Mouse (Mus musculus) CH12.LX (cell line): Measurements from ENCODE around the gene Tm9sf4. TPM values are rescaled to one million over a fixed set of nuclear protein-coding genes. Genes with fewer than 3 reads are reported as not detected.

ENCODE experiments used
- DNase-seq: peaks from one replicate; pipeline ENCODE4 v3.0.0-alpha.2; 2013; ENCODE audit errors: extremely low read depth
- H3K27ac ChIP-seq: 2 replicates; pipeline ENCODE4 v1.5.1; 2012; ENCODE audit warnings: low read depth, mild to moderate bottlenecking, control low read depth, moderate library complexity; ENCODE audit not compliant: insufficient read depth
- H3K27me3 ChIP-seq: replicated peaks from 2 replicates; pipeline ENCODE3; 2012; ENCODE audit warnings: inconsistent platforms
- H3K36me3 ChIP-seq, 2 experiments: replicated peaks in 1 of 2; 2 replicates each; pipeline versions ENCODE3 to v1.6.1; 2012; ENCODE audit warnings: inconsistent platforms in 1 of 2, low read length in 1 of 2, mild to moderate bottlenecking in 1 of 2, mixed read lengths in 1 of 2, moderate library complexity in 1 of 2; ENCODE audit not compliant: control insufficient read depth in 1 of 2, insufficient read depth in 1 of 2
- H3K4me1 ChIP-seq, 2 experiments: 2 replicates each; pipeline ENCODE4 v1.6.1; 2012; ENCODE audit warnings: inconsistent platforms in 1 of 2, moderate library complexity in 1 of 2; ENCODE audit not compliant: insufficient read depth in 2 of 2, control insufficient read depth in 1 of 2
- H3K4me2 ChIP-seq: 2 replicates; pipeline ENCODE4 v1.6.1; 2012; ENCODE audit warnings: low read depth, mild to moderate bottlenecking, control low read depth; ENCODE audit not compliant: poor library complexity, insufficient read depth, severe bottlenecking
- H3K4me3 ChIP-seq, 3 experiments: fragments of 150-350 bp in 1 of 3; sonication (generic) in 1 of 3; replicated peaks in 1 of 3; 2 replicates each; pipeline versions ENCODE3 to v1.5.1; 2011 to 2012; ENCODE audit warnings: low read depth in 2 of 3, low read length in 2 of 3, mild to moderate bottlenecking in 2 of 3, moderate library complexity in 2 of 3, control low read depth in 1 of 3, improper control_type of control experiment in 1 of 3, inconsistent platforms in 1 of 3, mixed read lengths in 1 of 3; ENCODE audit not compliant: poor library complexity in 1 of 3
- H3K79me2 ChIP-seq: replicated peaks from 2 replicates; pipeline ENCODE4 v1.6.1; 2012; ENCODE audit warnings: mild to moderate bottlenecking, moderate library complexity; ENCODE audit not compliant: control insufficient read depth, poor library complexity, insufficient read depth, severe bottlenecking; ENCODE audit errors: extremely low read depth
- H3K9ac ChIP-seq: 2 replicates; pipeline ENCODE4 v1.6.1; 2012; ENCODE audit warnings: low read depth, mild to moderate bottlenecking, control low read depth, moderate library complexity; ENCODE audit not compliant: insufficient read depth
- H3K9me3 ChIP-seq: replicated peaks from 2 replicates; pipeline ENCODE3; 2012; ENCODE audit warnings: low read length, inconsistent platforms, mixed read lengths
- CHD1 ChIP-seq: IDR thresholded peaks from 2 replicates; pipeline ENCODE4 v1.6.1; 2012; ENCODE audit warnings: low read depth, low read length, improper control_type of control experiment, inconsistent platforms
- E2F4 ChIP-seq: IDR thresholded peaks from 2 replicates; pipeline ENCODE4 v1.6.1; 2011; ENCODE audit warnings: low read depth, low read length, improper control_type of control experiment; ENCODE audit not compliant: insufficient replicate concordance
- ELF1 ChIP-seq: IDR thresholded peaks from 2 replicates; pipeline ENCODE4 v1.6.1; 2014; ENCODE audit warnings: low read depth, mild to moderate bottlenecking, inconsistent platforms, low read length, improper control_type of control experiment
- EP300 ChIP-seq: IDR thresholded peaks from 2 replicates; pipeline ENCODE4 v1.6.1; 2011; ENCODE audit warnings: low read length, improper control_type of control experiment
- ETS1 ChIP-seq: conservative IDR thresholded peaks from 2 replicates; pipeline ENCODE4 v1.6.1; 2012; ENCODE audit warnings: low read depth, mild to moderate bottlenecking, inconsistent platforms, low read length, improper control_type of control experiment, moderate library complexity
- GABPA ChIP-seq: IDR thresholded peaks from 2 replicates; pipeline ENCODE4 v1.6.1; 2012; ENCODE audit warnings: low read depth, low read length, improper control_type of control experiment, inconsistent platforms; ENCODE audit not compliant: insufficient replicate concordance
- HCFC1 ChIP-seq: IDR thresholded peaks from 2 replicates; pipeline ENCODE4 v1.6.1; 2012; ENCODE audit warnings: low read depth, mild to moderate bottlenecking, inconsistent platforms, low read length, improper control_type of control experiment
- IRF4 ChIP-seq: IDR thresholded peaks from 2 replicates; pipeline ENCODE4 v1.6.1; 2014; ENCODE audit warnings: low read depth, mild to moderate bottlenecking, inconsistent platforms, low read length, improper control_type of control experiment
- MAX ChIP-seq: IDR thresholded peaks from 2 replicates; pipeline ENCODE4 v1.6.1; 2011; ENCODE audit warnings: low read length, improper control_type of control experiment
- MEF2A ChIP-seq: IDR thresholded peaks from 2 replicates; pipeline ENCODE4 v1.6.1; 2014; ENCODE audit warnings: low read depth, mild to moderate bottlenecking, inconsistent platforms, low read length, improper control_type of control experiment, borderline replicate concordance
- MXI1 ChIP-seq: IDR thresholded peaks from 2 replicates; pipeline ENCODE4 v1.6.1; 2011; ENCODE audit warnings: mild to moderate bottlenecking, low read depth, low read length, improper control_type of control experiment
- MYC ChIP-seq: IDR thresholded peaks from 2 replicates; pipeline ENCODE4 v1.6.1; 2011; ENCODE audit warnings: low read depth, mild to moderate bottlenecking, improper control_type of control experiment, low read length
- RAD21 ChIP-seq: IDR thresholded peaks from 2 replicates; pipeline ENCODE4 v1.6.1; 2011; ENCODE audit warnings: low read depth, mild to moderate bottlenecking, low read length, improper control_type of control experiment, moderate library complexity
- TCF12 ChIP-seq: IDR thresholded peaks from 2 replicates; pipeline ENCODE4 v1.6.1; 2014; ENCODE audit warnings: low read depth, mild to moderate bottlenecking, inconsistent platforms, low read length, improper control_type of control experiment
- UBTF ChIP-seq: IDR thresholded peaks from 2 replicates; pipeline ENCODE4 v1.6.1; 2012; ENCODE audit warnings: low read depth, mild to moderate bottlenecking, inconsistent platforms, low read length, improper control_type of control experiment, moderate library complexity
- USF2 ChIP-seq: conservative IDR thresholded peaks from 2 replicates; pipeline ENCODE4 v1.6.1; 2011; ENCODE audit warnings: low read depth, low read length, improper control_type of control experiment
- ZC3H11A ChIP-seq: IDR thresholded peaks from 2 replicates; pipeline ENCODE4 v1.6.1; 2012; ENCODE audit warnings: low read depth, mild to moderate bottlenecking, inconsistent platforms, low read length, improper control_type of control experiment
- ZKSCAN1 ChIP-seq: IDR thresholded peaks from 2 replicates; pipeline ENCODE4 v1.6.1; 2012; ENCODE audit warnings: low read depth, inconsistent platforms, low read length, improper control_type of control experiment, borderline replicate concordance
- ZNF384 ChIP-seq: IDR thresholded peaks from 2 replicates; pipeline ENCODE4 v1.6.1; 2012; ENCODE audit warnings: low read depth, low read length, improper control_type of control experiment, inconsistent platforms
- dilution Hi-C: fragments of 300-500 bp; cut with MboI; formaldehyde crosslinking; loops from 2 replicates; pipeline ENCODE4 v1.14.3; 2020; ENCODE audit warnings: low sequenced_read_pairs; ENCODE audit not compliant: extremely low pct_unique_long_range_greater_than_20kb, extremely low pct_ligation_motif_present
- in situ Hi-C: fragments of 300-500 bp; cut with MboI; formaldehyde crosslinking; loops from 3 replicates; pipeline ENCODE4 v1.14.3; 2019; ENCODE audit warnings: low sequenced_read_pairs, low pct_ligation_motif_present, low pct_unique_long_range_greater_than_20kb, mixed read lengths
- polyA plus RNA-seq: library from polyadenylated mRNA; unstranded; fragments of >175 nt; gene quantifications from 2 replicates; pipeline ENCODE4 v1.2.1, GENCODE M21; 2012; ENCODE audit warnings: low read depth; ENCODE audit not compliant: insufficient read length
- total RNA-seq, 2 experiments: library from RNA; depleted of rRNA; stranded (reverse); fragments of 300-350 nt in 1 of 2; fragments of >200 nt in 1 of 2; gene quantifications; 2 replicates each; pipeline ENCODE4 v1.2.3; 2012 to 2014

Tm9sf4 gene
- total and polyA plus RNA-seq, 3 experiments: 13.3 to 51.1 (median 30.4) TPM

GRCm38 (mm10) chr2:153208149-153208548, 47.0 kb downstream of the Tm9sf4 start:
- H3K9me3 ChIP-seq: no peaks in the 10 kb centered on the region
- no peak for DNase-seq
- dilution Hi-C loops (no loop called here), in situ Hi-C loops (no loop called here)
- TF ChIP-seq UBTF (no peak), MAX (no peak)
- no peak overlapping the region for H3K27ac ChIP-seq
- no peak overlapping the region for H3K4me3 ChIP-seq
- H3K4me1 ChIP-seq: peaks cover 0 to 5% of the 10 kb centered on the region in 2 experiments; a peak in 2 of 4 replicates
- peaks cover 48 to 76% of the 10 kb centered on the region in 2 experiments for H3K36me3 ChIP-seq
- H3K9ac ChIP-seq: no peak overlapping the region
- H3K27me3 ChIP-seq: no peaks in the 10 kb centered on the region
- H3K79me2 ChIP-seq: no peaks in the 10 kb centered on the region
- H3K4me2 ChIP-seq: no peak overlapping the region

DNA sequence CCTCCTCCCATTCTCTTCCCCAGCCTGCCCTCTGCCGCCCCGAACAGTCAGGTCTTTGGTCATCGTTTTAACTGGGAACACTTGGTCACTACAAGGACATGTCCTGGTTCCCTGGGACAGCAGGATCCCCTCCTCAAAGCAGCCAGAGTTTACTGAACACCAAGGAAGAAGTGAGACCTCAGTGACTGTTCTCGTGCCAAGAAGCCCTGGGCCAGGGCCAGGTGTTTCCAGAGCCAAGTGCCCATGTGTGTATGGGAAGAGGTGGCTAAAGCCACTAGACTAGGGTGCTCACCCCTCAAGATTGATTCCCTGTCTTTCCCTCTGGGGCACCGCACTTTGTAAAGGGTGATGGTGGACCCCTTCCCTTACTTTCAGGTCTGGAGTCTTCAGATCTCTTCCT, 48.2 kb downstream of the Tm9sf4 start:
- no peak for DNase-seq
- Histone ChIP-seq H3K9ac (no peak overlapping the region), H3K4me2 (no peak overlapping the region), H3K4me3 (no peak overlapping the region), H3K4me1 (peaks cover 0 to 5% of the 10 kb centered on the region in 2 experiments; a peak in 3 of 4 replicates), H3K9me3 (no peaks in the 10 kb centered on the region), H3K79me2 (no peaks in the 10 kb centered on the region), H3K27me3 (no peaks in the 10 kb centered on the region), H3K27ac (no peak overlapping the region), H3K36me3 (peaks cover 41 to 65% of the 10 kb centered on the region in 2 experiments)
- in situ Hi-C loops (no loop called here), dilution Hi-C loops (no loop called here)
- no peak for TF ChIP-seq TCF12
- TF ChIP-seq IRF4: no peak
- no peak for TF ChIP-seq MXI1
- no peak for TF ChIP-seq E2F4
- TF ChIP-seq ZKSCAN1: no peak
- TF ChIP-seq RAD21: no peak
- TF ChIP-seq UBTF: no peak
- no peak for TF ChIP-seq GABPA
- no peak for TF ChIP-seq ZC3H11A
- TF ChIP-seq ELF1: no peak
- TF ChIP-seq ETS1: no peak
- TF ChIP-seq EP300: no peak
- TF ChIP-seq MYC: no peak
- TF ChIP-seq USF2: no peak
- TF ChIP-seq HCFC1: no peak
- TF ChIP-seq CHD1: no peak
- no peak for TF ChIP-seq MEF2A
- no peak for TF ChIP-seq ZNF384
